Mouse (Mus musculus) liver, embryonic 14.5 days (tissue): ENCODE measurements around the gene Gramd4. TPM values are rescaled to one million over a fixed set of nuclear protein-coding genes. Genes with fewer than 3 reads are reported as not detected.
A peak's percentile ranks its signal among the peaks of the same experiment; 100 is the strongest.

Experiments used
- ATAC-seq: fragments of 200-750 bp; cut with Nextera tagmentation; 2 replicates; pipeline ENCODE4 v1.8.0; 2017; ENCODE audit warnings: moderate number of reproducible peaks, mild to moderate bottlenecking, moderate library complexity; ENCODE audit not compliant: insufficient read depth
- DNase-seq, 3 experiments: peaks; one replicate each; pipeline ENCODE4 v3.0.0-alpha.2; 2012 to 2013; ENCODE audit warnings: low read depth in 3 of 3, low spot score in 3 of 3
- H3K27ac ChIP-seq: fragments of 300-500 bp; sonication (generic); 2 replicates; pipeline ENCODE4 v1.5.1; 2014; ENCODE audit warnings: moderate library complexity, mild to moderate bottlenecking, control low read depth, inconsistent platforms
- H3K27me3 ChIP-seq: fragments of 300-500 bp; sonication (generic); 2 replicates; pipeline ENCODE4 v1.6.1; 2014; ENCODE audit warnings: mild to moderate bottlenecking, low read length, moderate library complexity; ENCODE audit not compliant: control insufficient read depth, insufficient read depth
- H3K36me3 ChIP-seq: fragments of 300-500 bp; sonication (generic); replicated peaks from 2 replicates; pipeline ENCODE4 v1.6.1; 2014; ENCODE audit warnings: low read depth; ENCODE audit not compliant: control insufficient read depth, insufficient read depth
- H3K4me1 ChIP-seq, 2 experiments: fragments of 200-500 bp in 1 of 2; fragments of 300-500 bp in 1 of 2; sonication (generic) in 1 of 2; replicated peaks; 2 replicates each; pipeline ENCODE4 v1.6.1; 2012 to 2014; ENCODE audit warnings: antibody characterized with exemption in 1 of 2, inconsistent platforms in 1 of 2, low read length in 1 of 2; ENCODE audit not compliant: control insufficient read depth in 2 of 2, insufficient read depth in 2 of 2
- H3K4me2 ChIP-seq: fragments of 300-500 bp; sonication (generic); 2 replicates; pipeline ENCODE4 v1.6.1; 2014; ENCODE audit warnings: low read depth, mild to moderate bottlenecking, control low read depth, moderate library complexity
- H3K4me3 ChIP-seq, 2 experiments: fragments of 200-500 bp in 1 of 2; fragments of 300-500 bp in 1 of 2; sonication (generic) in 1 of 2; 2 replicates each; pipeline ENCODE4 v1.5.1; 2012 to 2014; ENCODE audit warnings: low read depth in 2 of 2, low read length in 2 of 2, mild to moderate bottlenecking in 2 of 2, control low read depth in 1 of 2, inconsistent platforms in 1 of 2, moderate library complexity in 1 of 2; ENCODE audit not compliant: insufficient read depth in 1 of 2
- H3K9ac ChIP-seq: fragments of 300-500 bp; sonication (generic); replicated peaks from 2 replicates; pipeline ENCODE4 v1.6.1; 2014; ENCODE audit warnings: mild to moderate bottlenecking, control low read depth, moderate library complexity
- H3K9me3 ChIP-seq: fragments of 300-500 bp; sonication (generic); 2 replicates; pipeline ENCODE4 v1.6.1; 2016; ENCODE audit warnings: low read length, mixed read lengths; ENCODE audit not compliant: control insufficient read depth
- CTCF ChIP-seq: IDR thresholded peaks from 2 replicates; pipeline ENCODE4 v1.5.1; 2016; ENCODE audit warnings: antibody characterized with exemption, low read depth, control low read depth
- EP300 ChIP-seq: IDR thresholded peaks from 2 replicates; pipeline ENCODE4 v1.6.1; 2016; ENCODE audit warnings: antibody characterized with exemption, low read depth
- WGBS: fragments of 180-500 bp; shearing (Covaris S2); extraction: QIAGEN DNeasy Blood & Tissue Kit; methylation state at CpG from one replicate; pipeline ENCODE4 v1.1.7; 2014; ENCODE audit not compliant: insufficient replicate concordance; 5-methylcytosine and 5-hydroxymethylcytosine counted together
- polyA plus RNA-seq, 2 experiments: library from polyadenylated mRNA; depleted of rRNA in 1 of 2; stranded (reverse) in 1 of 2; unstranded in 1 of 2; fragments of >200 nt; fragmentation: Nextera tagmentation in 1 of 2; extraction: Ambion mirVana in 1 of 2; gene quantifications; 2 replicates each; pipeline versions ENCODE4 v1.2.1 to v1.2.3; 2012 to 2014

Gramd4 gene
- polyA plus RNA-seq, 2 experiments = 2.5 to 7.5 TPM

GRCm38 (mm10) chr15:86017336-86017735 is 40.2 kb upstream of the Gramd4 start:
- no peak overlapping the region for H3K4me2 ChIP-seq
- H3K36me3 ChIP-seq = no peaks in the 10 kb centered on the region
- WGBS = 76% methylated on average over 6 of the region's 6 CpGs
- H3K4me3 ChIP-seq = no peak overlapping the region
- ATAC-seq = no peak
- H3K4me1 ChIP-seq = peaks cover 2 to 13% of the 10 kb centered on the region in 2 experiments; a peak in 3 of 4 replicates
- no peak overlapping the region for H3K9ac ChIP-seq
- no peaks in the 10 kb centered on the region for H3K9me3 ChIP-seq
- TF ChIP-seq CTCF (no peak), EP300 (no peak)
- H3K27me3 ChIP-seq = no peaks in the 10 kb centered on the region
- H3K27ac ChIP-seq = no peak overlapping the region
- DNase-seq = no peak

- ATAC-seq (no peak), DNase-seq (no peak)
- no peaks in the 10 kb centered on the region for H3K36me3 ChIP-seq
- no peaks in the 10 kb centered on the region for H3K9me3 ChIP-seq
- no peaks in the 10 kb centered on the region for H3K27me3 ChIP-seq
- H3K4me2 ChIP-seq = no peak overlapping the region
- TF ChIP-seq EP300 = no peak
- TF ChIP-seq CTCF = peak; percentile 37; the same call in 1 of the 2 replicates
- H3K4me3 ChIP-seq = no peak overlapping the region
- no peak overlapping the region for H3K27ac ChIP-seq
- 65% methylated on average over 5 of the region's 5 CpGs for WGBS
- H3K9ac ChIP-seq = no peak overlapping the region
- H3K4me1 ChIP-seq = peaks cover 2 to 13% of the 10 kb centered on the region in 2 experiments; a peak in 3 of 4 replicates
Observed at GRCm38 (mm10) chr15:86018753-86019512, 38.6 kb upstream of the Gramd4 start.

- H3K9ac ChIP-seq = no peak overlapping the region
- TF ChIP-seq CTCF (no peak), EP300 (no peak)
- no peak overlapping the region for H3K4me3 ChIP-seq
- H3K4me2 ChIP-seq = no peak overlapping the region
- H3K9me3 ChIP-seq = no peaks in the 10 kb centered on the region
- no peak for DNase-seq
- peaks cover 2 to 13% of the 10 kb centered on the region in 2 experiments; a peak in 3 of 4 replicates for H3K4me1 ChIP-seq
- no peaks in the 10 kb centered on the region for H3K27me3 ChIP-seq
- no peak overlapping the region for H3K27ac ChIP-seq
- 65% methylated on average over 8 of the region's 8 CpGs for WGBS
- ATAC-seq = no peak
- no peaks in the 10 kb centered on the region for H3K36me3 ChIP-seq
Observed at GRCm38 (mm10) chr15:86020008-86020407, 37.5 kb upstream of the Gramd4 start.

DNA sequence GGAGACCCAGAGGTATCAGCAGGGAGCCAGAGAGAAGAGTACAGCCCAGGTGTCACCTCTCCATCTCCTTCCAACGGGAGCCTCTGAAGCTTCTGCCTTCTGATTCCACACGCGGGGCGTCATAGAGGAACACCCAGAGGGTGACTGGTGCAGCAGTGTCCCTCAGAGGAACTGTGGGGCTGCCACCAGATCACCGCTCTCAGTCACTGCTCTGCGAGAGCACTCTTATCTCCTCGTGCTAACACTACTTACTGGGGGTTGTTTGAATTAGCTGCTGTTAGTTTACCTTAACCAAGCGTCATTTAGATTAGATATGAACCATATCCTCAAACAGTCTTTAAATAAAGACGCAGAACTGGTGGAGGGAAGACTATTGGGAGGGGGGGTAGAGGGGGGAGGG is 36.2 kb upstream of the Gramd4 start:
- Histone ChIP-seq H3K4me3 (no peak overlapping the region), H3K36me3 (no peaks in the 10 kb centered on the region), H3K4me2 (no peak overlapping the region), H3K27ac (no peak overlapping the region), H3K27me3 (no peaks in the 10 kb centered on the region), H3K9ac (no peak overlapping the region), H3K9me3 (no peaks in the 10 kb centered on the region), H3K4me1 (peaks cover 0 to 7% of the 10 kb centered on the region in 2 experiments; a peak in 3 of 4 replicates)
- WGBS = 4% methylated on average over 9 of the region's 9 CpGs
- TF ChIP-seq EP300 (no peak), CTCF (no peak)
- ATAC-seq (0 out of 2 replicates have a peak, but pooled peaks have one; percentile 39), DNase-seq (no peak)

- no peaks in the 10 kb centered on the region for H3K36me3 ChIP-seq
- TF ChIP-seq CTCF (no peak), EP300 (no peak)
- H3K4me2 ChIP-seq = no peak overlapping the region
- H3K4me3 ChIP-seq = no peak overlapping the region
- no peak for ATAC-seq
- no peaks in the 10 kb centered on the region for H3K27me3 ChIP-seq
- WGBS = 26% methylated on average over 9 of the region's 9 CpGs
- H3K4me1 ChIP-seq = no peaks in the 10 kb centered on the region; a peak in 2 of 4 replicates
- DNase-seq = no peak
- no peak overlapping the region for H3K9ac ChIP-seq
- no peaks in the 10 kb centered on the region for H3K9me3 ChIP-seq
- H3K27ac ChIP-seq = no peak overlapping the region
Observed at GRCm38 (mm10) chr15:86021971-86022370, 35.5 kb upstream of the Gramd4 start.
